Mouse (Mus musculus): Measurements from ENCODE around the gene Olfr140. TPM values are rescaled to one million over a fixed set of nuclear protein-coding genes. Genes with fewer than 3 reads are reported as not detected.

Gene Olfr140
- not detected in 2 replicates for polyA plus RNA-seq (2016; fragmentation: Nextera tagmentation; extraction: Ambion mirVana)

- Histone ChIP-seq H3K36me3 (no peaks in the 10 kb centered on the region), H3K27ac (no peak within 1 kb of the TSS), H3K4me1 (no peaks in the 10 kb centered on the region), H3K27me3 (ENCODE audit: low read depth, poor library complexity, severe bottlenecking) (no peaks in the 10 kb centered on the region), H3K9me3 (replicated peaks) (no peaks in the 10 kb centered on the region), H3K4me3 (no peak within 1 kb of the TSS)
- no peak for DNase-seq (ENCODE audit: low spot score)
Measured at GRCm38 (mm10) chr2:90063494-90063893, at the start of gene Olfr140. Gene Olfr140, minus strand, starts transcription at chr2:90063594.

GRCm38 (mm10) chr2:90070065-90070464, 6.7 kb upstream of the Olfr140 start:
- H3K27me3 ChIP-seq (ENCODE audit: low read depth, poor library complexity, severe bottlenecking) = no peaks in the 10 kb centered on the region
- DNase-seq (ENCODE audit: low spot score) = no peak
- H3K9me3 ChIP-seq (replicated peaks) = no peaks in the 10 kb centered on the region
- 89% methylated on average over 2 of the region's 2 CpGs for WGBS
- H3K27ac ChIP-seq = no peak overlapping the region
- H3K4me3 ChIP-seq = no peak overlapping the region
- no peaks in the 10 kb centered on the region for H3K4me1 ChIP-seq
- no peaks in the 10 kb centered on the region for H3K36me3 ChIP-seq

GRCm38 (mm10) chr2:90035037-90035436, 28.4 kb downstream of the Olfr140 start, which contains the start of gene Olfr1265:
Gene Olfr1265, plus strand, starts transcription at chr2:90035337.
- Histone ChIP-seq H3K9me3 (replicated peaks) (no peaks in the 10 kb centered on the region), H3K36me3 (no peaks in the 10 kb centered on the region), H3K27me3 (ENCODE audit: low read depth, poor library complexity, severe bottlenecking) (no peaks in the 10 kb centered on the region), H3K4me1 (no peaks in the 10 kb centered on the region), H3K27ac (no peak within 1 kb of the TSS), H3K4me3 (no peak within 1 kb of the TSS)
- DNase-seq (ENCODE audit: low spot score) = no peak

GRCm38 (mm10) chr2:90025477-90025876, 37.9 kb downstream of the Olfr140 start, which contains the start of gene Olfr1264:
Gene Olfr1264, minus strand, starts transcription at chr2:90025577.
- no peaks in the 10 kb centered on the region for H3K27me3 ChIP-seq (ENCODE audit: low read depth, poor library complexity, severe bottlenecking)

GRCm38 (mm10) chr2:90011831-90012230, 51.6 kb downstream of the Olfr140 start, which contains the start of gene Olfr1263:
Gene Olfr1263, plus strand, starts transcription at chr2:90012131.
- WGBS = 87% methylated on average over 2 of the region's 2 CpGs

More at GRCm38 (mm10) chr2:90025477-90025876, 37.9 kb downstream of the Olfr140 start, which contains the start of gene Olfr1264:
- H3K36me3 ChIP-seq = no peaks in the 10 kb centered on the region
- no peaks in the 10 kb centered on the region for H3K9me3 ChIP-seq (replicated peaks)
- no peak within 1 kb of the TSS for H3K4me3 ChIP-seq
- DNase-seq (ENCODE audit: low spot score) = no peak
- WGBS = 51% methylated on average over 2 of the region's 2 CpGs
- H3K27ac ChIP-seq = no peak within 1 kb of the TSS
- H3K4me1 ChIP-seq = no peaks in the 10 kb centered on the region

GRCm38 (mm10) chr2:89999845-90000244, 63.5 kb downstream of the Olfr140 start, which contains the start of gene Olfr1262:
Gene Olfr1262, plus strand, starts transcription at chr2:90000145.
- Histone ChIP-seq H3K27me3 (ENCODE audit: low read depth, poor library complexity, severe bottlenecking) (no peaks in the 10 kb centered on the region), H3K27ac (no peak within 1 kb of the TSS), H3K36me3 (no peaks in the 10 kb centered on the region), H3K4me3 (no peak within 1 kb of the TSS), H3K9me3 (replicated peaks) (no peaks in the 10 kb centered on the region), H3K4me1 (no peaks in the 10 kb centered on the region)
- DNase-seq (ENCODE audit: low spot score) = no peak

More at GRCm38 (mm10) chr2:90011831-90012230, 51.6 kb downstream of the Olfr140 start, which contains the start of gene Olfr1263:
- no peaks in the 10 kb centered on the region for H3K4me1 ChIP-seq
- no peak for DNase-seq (ENCODE audit: low spot score)
- H3K27ac ChIP-seq = no peak within 1 kb of the TSS
- H3K4me3 ChIP-seq = no peak within 1 kb of the TSS
- no peaks in the 10 kb centered on the region for H3K36me3 ChIP-seq
- no peaks in the 10 kb centered on the region for H3K9me3 ChIP-seq (replicated peaks)
- no peaks in the 10 kb centered on the region for H3K27me3 ChIP-seq (ENCODE audit: low read depth, poor library complexity, severe bottlenecking)

Other genes with a start within 250 kb of the Olfr140 start
- gene Olfr1256, start 222.0 kb downstream of the Olfr140 start, polyA plus RNA-seq (2016; fragmentation: Nextera tagmentation; extraction: Ambion mirVana) = not detected in 2 replicates
- gene Olfr48, start 215.4 kb downstream of the Olfr140 start, polyA plus RNA-seq (2016; fragmentation: Nextera tagmentation; extraction: Ambion mirVana) = not detected in 2 replicates
- not detected in 2 replicates for gene Olfr1257, start 185.2 kb downstream of the Olfr140 start, polyA plus RNA-seq (2016; fragmentation: Nextera tagmentation; extraction: Ambion mirVana)
- gene Olfr1258, start 136.3 kb downstream of the Olfr140 start, polyA plus RNA-seq (2016; fragmentation: Nextera tagmentation; extraction: Ambion mirVana) = not detected in 2 replicates
- gene Olfr1259, start 114.9 kb downstream of the Olfr140 start, polyA plus RNA-seq (2016; fragmentation: Nextera tagmentation; extraction: Ambion mirVana) = not detected in 2 replicates
- not detected in 2 replicates for gene Olfr1260, start 89.3 kb downstream of the Olfr140 start, polyA plus RNA-seq (2016; fragmentation: Nextera tagmentation; extraction: Ambion mirVana)
- gene Olfr1261, start 72.4 kb downstream of the Olfr140 start, polyA plus RNA-seq (2016; fragmentation: Nextera tagmentation; extraction: Ambion mirVana) = not detected in 2 replicates
- not detected in 2 replicates for gene Olfr1262, start 63.4 kb downstream of the Olfr140 start, polyA plus RNA-seq (2016; fragmentation: Nextera tagmentation; extraction: Ambion mirVana)
- not detected in 2 replicates for gene Olfr1263, start 51.5 kb downstream of the Olfr140 start, polyA plus RNA-seq (2016; fragmentation: Nextera tagmentation; extraction: Ambion mirVana)
- gene Olfr1264, start 38.0 kb downstream of the Olfr140 start, polyA plus RNA-seq (2016; fragmentation: Nextera tagmentation; extraction: Ambion mirVana) = not detected in 2 replicates
- not detected in 2 replicates for gene Olfr1265, start 28.3 kb downstream of the Olfr140 start, polyA plus RNA-seq (2016; fragmentation: Nextera tagmentation; extraction: Ambion mirVana)
- not detected in 2 replicates for gene Olfr1269, start 57.8 kb upstream of the Olfr140 start, polyA plus RNA-seq (2016; fragmentation: Nextera tagmentation; extraction: Ambion mirVana)
- not detected in 2 replicates for gene Olfr32, start 78.7 kb upstream of the Olfr140 start, polyA plus RNA-seq (2016; fragmentation: Nextera tagmentation; extraction: Ambion mirVana)
- gene Olfr1270, start 89.5 kb upstream of the Olfr140 start, polyA plus RNA-seq (2016; fragmentation: Nextera tagmentation; extraction: Ambion mirVana) = not detected in 2 replicates
- gene Olfr1506, start 160.9 kb upstream of the Olfr140 start, polyA plus RNA-seq (2016; fragmentation: Nextera tagmentation; extraction: Ambion mirVana) = 0.09 TPM in 1 of 2 replicates, not detected in the other
- not detected in 2 replicates for gene Olfr142, start 194.0 kb upstream of the Olfr140 start, polyA plus RNA-seq (2016; fragmentation: Nextera tagmentation; extraction: Ambion mirVana)
- not detected in 2 replicates for gene Olfr1271, start 207.4 kb upstream of the Olfr140 start, polyA plus RNA-seq (2016; fragmentation: Nextera tagmentation; extraction: Ambion mirVana)
- gene Olfr1272, start 229.2 kb upstream of the Olfr140 start, polyA plus RNA-seq (2016; fragmentation: Nextera tagmentation; extraction: Ambion mirVana) = not detected in 2 replicates

Measured in limb, embryonic 10.5 days (tissue).